Mouse (Mus musculus): Measurements from ENCODE around the gene Sacm1l.

The Sacm1l gene

DNA sequence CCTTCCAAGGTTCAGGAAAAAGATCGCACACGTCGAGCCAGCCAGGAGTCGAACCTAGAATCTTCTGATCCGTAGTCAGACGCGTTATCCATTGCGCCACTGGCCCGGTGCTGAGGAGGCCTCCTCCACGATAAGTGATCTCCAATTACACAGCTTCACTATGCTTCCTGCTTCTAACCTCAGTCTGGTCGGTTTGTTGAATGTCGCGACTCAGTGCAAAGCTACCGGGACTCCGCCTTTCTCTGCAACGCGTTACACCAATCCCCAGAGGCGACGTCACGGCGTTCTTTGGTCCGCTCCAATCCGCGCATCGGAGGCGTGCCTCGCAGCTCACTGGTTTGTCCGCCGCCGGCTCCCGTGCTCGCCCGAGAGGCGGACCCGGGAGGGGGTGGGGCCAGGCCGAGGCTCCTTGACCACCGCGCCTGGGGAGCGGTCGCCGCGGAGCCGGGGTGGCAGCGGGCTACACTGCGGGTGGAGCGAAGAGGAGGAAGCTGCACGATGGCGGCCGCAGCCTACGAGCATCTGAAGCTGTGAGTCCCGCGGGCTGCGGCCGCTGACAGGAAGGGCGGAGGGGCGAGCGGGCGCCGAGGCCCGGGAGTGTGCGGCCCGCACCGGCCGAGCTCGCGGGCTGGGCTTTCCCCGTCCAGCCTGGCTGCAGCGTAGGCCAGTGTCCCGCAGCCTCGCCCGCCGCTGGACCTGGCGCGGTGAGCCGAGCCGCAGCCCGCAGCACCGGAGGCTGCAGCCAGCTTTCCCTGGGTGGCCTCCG lies at the start of gene Sacm1l:
Sacm1l (plus strand) TSS at position 368 of the 766 bp plus-strand sequence.
- peak; percentile 96 for DNase-seq (ENCODE audit: low read depth, low spot score)

DNA sequence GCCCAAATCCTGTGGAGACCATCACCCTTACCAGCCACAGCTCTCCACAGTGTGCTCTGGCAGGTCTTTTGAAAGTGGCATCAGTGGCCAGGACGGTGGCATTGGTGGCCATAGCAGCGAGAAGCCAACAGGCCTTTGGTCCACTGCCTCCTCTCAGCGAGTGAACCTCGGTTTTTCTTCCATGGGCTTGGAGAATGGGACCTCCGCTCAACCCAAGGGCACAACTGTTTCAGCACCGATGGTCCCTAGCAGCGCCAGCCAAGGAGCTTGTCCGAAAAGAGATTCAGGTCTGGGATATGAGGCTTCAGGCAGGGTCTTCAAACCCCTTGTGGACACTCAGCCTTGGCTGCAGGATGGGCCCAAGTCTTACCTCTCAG lies 49.7 kb upstream of the Sacm1l start:
- no peak for DNase-seq (ENCODE audit: low read depth, low spot score)

DNA sequence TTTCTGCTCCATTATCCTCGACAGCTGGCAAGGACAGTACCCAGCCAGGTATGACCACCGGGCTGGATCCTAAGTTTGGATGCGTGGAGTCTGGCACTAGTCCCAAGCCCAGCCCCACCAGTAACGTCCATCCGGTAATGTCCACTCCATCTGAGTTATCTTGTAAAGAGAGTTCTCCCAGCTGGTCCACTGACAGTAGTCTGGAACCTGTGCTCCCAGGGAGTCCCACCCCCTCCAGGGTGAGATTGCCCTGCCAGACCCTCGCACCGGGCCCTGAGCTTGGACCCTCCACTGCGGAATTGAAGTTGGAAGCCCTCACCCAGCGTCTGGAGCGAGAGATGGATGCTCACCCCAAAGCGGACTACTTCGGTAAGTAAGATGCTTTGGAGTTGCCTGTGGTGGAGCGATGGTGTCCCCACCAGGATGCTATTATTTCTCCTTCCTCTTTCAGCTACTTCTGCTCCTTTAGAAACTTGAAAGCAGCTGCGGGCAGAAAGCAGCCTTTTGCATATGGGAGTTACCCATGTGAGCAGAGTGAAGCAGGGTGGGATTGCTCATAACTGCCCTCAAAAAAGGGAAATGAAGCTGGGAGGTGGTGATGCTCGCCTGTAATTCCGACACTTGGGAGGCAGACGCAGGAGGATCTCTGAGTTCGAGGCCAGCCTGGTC lies 49.2 kb upstream of the Sacm1l start:
- no peak for DNase-seq (ENCODE audit: low read depth, low spot score)

DNA sequence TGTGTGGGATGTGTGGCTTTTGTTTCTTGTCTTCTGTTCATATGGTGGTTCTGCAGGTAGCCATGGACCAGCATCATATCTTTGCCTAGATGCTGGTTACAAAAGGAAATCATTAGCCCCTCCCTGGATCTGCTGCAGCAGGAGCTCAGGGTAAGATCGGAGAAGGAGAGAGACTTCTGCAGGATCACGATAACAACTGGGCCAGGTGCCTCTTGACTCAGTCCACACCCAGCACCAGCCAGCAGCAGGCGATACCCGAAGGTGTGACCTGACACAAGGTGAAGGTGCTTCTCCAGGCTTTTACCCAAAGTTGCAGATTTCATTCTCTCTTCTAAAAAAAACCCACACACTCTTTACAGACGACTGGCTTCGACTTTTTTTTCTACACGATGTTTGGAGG lies 48.4 kb upstream of the Sacm1l start:
- DNase-seq (ENCODE audit: low read depth, low spot score), result no peak

DNA sequence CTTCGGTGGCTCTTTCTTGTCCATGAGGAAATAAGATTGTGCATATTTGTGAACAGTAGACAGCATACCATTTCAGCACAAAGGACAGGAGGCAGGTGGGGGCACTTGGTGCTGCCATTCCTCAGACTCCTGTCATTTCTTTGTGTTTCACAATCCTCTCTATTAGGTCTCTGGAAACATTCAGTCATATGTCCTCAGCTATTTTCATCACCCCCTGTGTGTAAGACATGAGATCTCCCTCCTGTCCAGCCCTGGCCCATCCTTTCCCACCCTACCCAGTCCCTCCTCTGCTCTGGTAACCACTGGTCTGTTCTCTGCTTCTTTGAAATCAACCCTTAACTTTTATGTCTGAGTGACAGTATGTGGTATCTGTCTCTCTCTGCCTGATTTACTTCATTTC lies 46.0 kb upstream of the Sacm1l start:
- DNase-seq (ENCODE audit: low read depth, low spot score), result no peak

DNA sequence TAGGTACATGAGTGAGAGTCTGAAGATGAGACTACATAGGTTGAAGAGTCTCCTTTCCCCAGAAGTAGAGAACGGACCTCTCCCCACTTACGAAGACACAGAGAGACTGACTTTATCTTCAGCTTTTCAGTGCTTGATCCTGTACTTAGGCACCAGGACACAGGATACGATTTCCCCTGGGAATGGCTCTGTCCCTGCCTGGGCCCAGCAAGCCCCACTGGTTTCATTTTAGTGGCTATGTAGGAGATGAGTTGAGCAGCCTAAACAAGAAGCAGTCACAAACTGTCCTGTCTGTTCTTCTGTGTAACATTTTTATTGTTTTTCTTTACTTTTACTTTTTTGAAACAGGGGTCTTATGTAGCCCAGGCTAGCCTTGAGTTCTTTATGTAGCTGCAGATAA lies 44.7 kb upstream of the Sacm1l start:
- no peak for DNase-seq (ENCODE audit: low read depth, low spot score)

DNA sequence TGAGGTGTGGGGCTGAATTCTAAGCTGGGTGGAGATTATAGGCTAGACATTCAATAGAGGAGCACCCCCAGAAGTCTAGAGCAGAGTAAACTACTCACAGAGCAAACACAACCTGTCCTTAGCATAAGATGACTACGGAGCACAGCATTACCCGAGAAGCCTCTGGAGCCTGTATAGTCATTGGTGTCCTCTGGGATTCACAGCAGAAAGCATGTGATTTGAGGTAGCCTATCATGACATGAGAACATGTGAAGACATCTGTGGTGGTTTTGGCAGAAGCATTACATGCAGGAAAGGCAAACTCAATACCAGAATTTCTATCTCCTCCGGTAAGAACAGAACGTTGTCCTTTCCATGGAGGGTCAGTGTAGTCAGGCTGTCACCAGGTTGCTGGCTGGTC lies 44.0 kb upstream of the Sacm1l start:
- no peak for DNase-seq (ENCODE audit: low read depth, low spot score)

DNA sequence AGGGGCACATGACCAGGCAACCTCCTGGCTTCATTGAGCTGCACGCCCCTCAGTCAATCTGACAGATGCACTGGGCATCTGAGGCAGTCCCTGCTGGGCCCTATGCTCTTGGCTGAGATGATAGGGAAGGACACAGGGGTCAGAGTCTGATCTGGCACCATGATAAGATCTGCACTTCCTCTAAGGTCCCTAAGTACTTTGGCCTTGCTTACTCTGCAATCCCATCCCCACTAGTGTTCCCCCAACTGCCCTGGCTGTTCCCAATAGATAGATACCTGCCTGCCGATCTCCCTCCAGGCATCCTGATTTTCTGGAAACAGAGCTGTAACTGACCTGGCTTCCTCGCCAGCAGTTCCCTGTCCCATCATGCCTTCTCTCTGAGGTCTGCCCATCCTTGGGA lies 42.9 kb upstream of the Sacm1l start:
- DNase-seq (ENCODE audit: low read depth, low spot score), result no peak

DNA sequence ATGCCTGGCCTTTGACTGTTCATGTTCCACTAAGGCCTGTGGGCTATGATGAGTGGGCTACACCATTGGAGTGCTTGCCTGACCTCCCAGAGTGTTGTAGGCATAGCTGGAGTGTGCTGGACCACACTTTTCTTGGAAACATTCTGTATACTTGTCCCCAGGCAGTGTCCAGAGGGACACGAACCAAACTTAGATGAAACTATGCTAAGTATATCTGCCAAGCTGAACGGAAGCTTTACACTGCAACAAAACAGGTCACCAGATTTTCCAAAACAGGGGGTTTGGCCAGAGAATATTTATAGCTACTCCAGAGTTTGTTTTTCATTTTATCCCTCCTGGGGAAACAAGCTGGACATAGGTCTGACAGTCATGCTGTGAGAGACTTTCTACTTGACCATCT lies 40.5 kb upstream of the Sacm1l start:
- DNase-seq (ENCODE audit: low read depth, low spot score), result no peak

DNA sequence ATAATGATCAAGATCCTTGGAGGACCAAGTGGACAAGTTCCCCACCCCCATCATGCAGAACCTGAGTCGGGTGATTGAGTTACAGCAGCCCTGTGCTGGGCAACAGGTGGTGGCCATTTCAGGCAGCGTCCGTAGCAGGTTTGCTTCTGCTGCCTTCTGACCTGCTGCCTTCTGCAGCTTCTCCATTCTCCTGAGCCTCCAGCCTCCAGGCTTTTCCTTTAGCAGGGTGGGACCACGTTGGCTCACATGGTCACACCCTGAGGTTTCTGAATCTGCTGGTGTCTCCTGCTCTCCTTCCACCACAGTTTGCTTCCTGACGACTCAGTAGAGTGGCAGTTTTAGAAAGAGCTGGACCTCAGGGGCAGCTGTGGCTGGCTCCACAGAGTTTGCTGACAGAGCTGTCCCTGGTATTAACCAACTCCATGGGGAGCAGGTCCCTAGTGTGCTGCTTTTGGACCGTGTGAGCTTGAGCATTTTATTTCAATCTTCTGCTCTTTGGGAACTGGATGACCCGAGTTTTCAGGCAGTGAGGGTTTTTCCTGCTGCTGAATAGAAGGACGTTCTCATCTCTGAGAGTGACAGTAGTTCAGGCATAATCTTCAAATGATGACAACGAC lies 39.7 kb upstream of the Sacm1l start:
- DNase-seq (ENCODE audit: low read depth, low spot score), result no peak

DNA sequence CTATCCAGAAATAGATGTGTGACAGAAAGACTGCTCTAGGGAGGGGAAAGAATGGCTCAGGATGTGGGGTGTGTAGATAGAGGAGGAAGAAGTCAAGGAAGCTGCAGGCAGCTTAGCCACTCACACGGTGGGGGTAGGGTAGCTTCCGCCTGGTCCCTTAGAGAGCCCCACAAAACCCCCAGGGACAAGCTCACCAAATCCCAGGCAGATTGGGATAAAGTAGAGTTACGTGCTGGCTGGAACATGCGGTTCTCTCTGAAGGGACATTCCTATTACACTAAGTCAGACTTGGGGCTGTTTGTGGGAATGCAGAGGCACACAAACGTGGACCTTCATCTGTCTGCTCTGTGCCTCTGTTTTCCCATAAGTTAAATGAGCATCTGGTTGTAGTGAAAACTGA lies 38.6 kb upstream of the Sacm1l start:
- no peak for DNase-seq (ENCODE audit: low read depth, low spot score)

DNA sequence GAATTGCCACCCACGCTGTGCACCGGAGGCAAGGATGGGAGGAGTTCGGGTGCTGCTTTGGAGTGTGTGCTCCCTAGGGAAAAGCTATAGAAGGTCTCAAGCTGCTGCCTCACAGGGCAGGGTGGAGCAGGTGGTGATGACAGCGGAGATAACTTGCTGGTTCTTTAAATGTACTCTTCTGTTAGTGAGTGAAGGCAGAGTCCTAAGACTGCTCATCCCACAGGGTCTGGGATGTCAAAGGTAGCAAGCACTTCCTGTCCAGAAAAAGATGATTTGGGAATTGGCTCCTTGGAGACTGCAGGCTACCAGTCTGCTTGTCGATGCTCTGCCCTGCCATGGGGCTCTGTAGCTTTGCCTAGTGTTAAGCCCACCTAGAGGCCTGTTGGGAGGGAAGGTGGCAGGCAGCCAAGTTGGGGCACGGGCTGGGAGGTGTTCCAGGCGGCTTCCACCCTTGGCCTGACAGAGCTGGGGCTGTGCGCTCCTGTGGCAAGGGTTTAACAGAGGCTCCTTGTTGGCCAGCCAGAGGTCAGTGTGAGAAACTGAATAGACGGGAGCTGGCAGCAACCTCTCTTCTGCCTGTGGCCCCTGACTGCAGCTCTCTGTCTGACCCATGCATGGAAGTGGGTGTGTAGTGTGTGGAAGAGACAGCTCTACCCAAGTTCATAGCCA lies 37.5 kb upstream of the Sacm1l start:
- no peak for DNase-seq (ENCODE audit: low read depth, low spot score)

DNA sequence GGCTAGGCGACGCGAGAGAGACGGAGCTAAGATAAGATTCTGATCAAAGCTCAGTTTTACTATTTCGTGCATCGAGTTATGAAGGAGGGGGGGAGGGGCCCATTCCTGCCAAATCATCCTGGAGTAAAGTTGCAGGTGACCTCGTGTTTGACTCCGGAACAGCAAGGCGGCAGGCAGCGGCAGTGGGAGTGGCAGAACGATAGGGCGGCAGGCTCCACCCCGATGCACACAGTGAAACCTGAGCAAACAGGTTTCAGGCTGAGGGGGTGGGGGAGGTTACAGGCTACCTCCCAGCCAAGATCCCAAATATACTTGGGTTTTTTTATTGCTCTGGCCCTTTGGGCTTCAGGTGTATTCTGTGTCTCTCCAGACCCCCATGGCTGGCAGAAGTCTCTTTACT lies 32.9 kb upstream of the Sacm1l start:
- DNase-seq (ENCODE audit: low read depth, low spot score), result no peak

DNA sequence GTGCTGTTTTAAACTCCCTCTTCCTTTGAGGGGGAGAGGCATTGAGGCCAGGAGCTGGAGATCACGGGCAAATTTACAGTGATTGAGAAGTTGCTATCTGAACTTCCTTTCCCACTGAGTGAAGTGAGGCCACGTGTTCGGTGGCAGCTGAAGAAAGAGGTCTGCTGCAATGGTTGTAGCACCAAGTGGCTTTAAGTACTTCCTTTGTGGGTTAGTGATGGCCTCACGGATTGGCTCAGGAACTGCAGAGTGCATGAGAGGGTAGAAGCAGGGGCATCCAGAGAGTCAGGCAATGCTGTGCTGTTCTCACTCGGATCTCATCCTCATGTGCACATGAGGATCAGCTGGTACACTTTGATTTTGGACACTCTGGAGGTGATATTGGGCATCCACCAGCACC lies 31.7 kb upstream of the Sacm1l start:
- DNase-seq (ENCODE audit: low read depth, low spot score), result no peak

DNA sequence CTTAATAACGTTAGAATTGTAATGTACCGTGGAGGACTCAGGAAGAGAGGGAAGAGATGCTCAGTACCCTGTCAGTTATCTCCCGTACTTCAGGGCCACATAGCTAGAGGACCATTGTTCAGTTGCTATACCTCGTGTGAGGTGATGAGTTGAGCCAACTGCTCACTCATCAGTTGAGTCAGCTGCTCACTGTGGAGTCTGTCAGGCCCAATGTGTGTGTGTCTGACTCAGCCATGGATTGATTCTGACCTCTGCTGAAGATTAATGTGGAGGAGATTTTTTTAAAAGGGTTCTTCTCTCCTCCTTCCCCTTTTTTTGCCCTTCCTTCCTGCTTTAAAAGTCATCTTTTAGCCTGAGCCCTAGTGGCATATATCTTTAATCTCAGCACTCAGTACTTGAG lies 29.1 kb upstream of the Sacm1l start:
- DNase-seq (ENCODE audit: low read depth, low spot score), result no peak

DNA sequence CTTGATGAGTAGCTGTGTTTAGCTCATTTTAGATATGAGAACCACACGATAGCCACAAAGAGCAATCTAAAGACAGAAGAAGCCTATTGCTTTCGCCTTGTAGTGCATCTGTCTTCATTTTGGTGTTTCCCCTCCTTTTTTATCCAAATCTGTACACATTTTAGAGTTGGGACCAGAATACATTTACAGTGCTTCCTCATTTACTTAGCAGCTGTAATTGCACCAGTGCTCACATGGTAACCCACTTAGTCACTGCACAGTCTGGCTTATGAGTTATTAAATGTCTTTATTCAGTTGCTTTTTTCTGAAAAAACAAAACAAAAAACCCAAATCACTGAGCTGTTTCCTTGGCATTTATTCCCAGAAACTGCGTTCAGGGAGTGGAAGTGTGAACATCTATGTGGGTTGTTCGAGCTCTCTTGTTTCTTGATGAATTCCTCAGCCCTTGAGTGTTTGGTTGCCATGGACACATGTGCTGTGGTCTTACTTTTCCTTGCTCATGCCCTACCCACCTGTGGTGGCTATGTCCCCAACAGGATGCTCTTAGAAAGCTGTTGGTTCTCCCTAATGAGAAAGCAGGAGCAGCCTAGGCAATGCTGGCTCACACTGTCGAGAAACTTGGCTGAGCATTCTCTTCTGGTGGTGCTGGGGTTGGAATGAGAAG lies 26.3 kb upstream of the Sacm1l start:
- no peak for DNase-seq (ENCODE audit: low read depth, low spot score)

DNA sequence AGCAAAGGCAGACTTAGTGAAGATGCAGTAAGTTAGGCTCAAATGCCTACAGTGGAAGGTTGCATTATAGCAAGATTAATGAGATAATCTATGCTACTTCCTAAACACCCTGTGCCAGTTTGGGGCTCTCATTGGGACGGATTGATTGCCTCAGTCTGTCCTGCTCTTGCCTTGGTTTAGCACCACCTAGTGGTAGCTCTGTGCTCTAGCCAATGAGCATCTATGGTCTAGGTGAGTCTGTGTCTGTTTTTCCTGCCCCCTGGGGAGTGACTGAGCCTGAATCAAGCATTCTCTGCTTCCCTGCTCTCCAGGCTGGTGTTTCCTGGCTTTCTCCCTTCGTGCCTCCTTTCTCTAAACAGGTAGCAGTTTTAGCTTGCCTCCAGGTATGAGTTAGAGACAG lies 25.2 kb upstream of the Sacm1l start:
- no peak for DNase-seq (ENCODE audit: low read depth, low spot score)

DNA sequence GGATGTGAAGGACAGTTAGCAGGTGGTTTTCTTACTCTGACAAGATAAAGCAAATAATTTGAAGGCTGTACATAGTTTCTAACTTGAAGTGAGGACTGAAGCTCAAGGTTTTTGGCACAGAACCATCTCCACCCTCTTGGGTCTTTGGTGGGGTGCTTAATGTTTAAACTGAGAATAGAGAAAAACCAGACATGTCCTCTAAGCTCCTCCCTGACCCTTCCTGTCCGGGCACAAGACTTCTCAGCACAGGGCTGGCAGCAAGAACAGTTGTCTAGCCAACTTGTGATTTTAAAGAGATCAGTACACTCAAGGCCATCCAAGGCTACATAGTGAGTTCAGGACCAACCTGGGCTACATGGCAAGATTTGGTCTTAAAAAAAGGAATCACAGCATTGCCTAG lies 24.0 kb upstream of the Sacm1l start:
- no peak for DNase-seq (ENCODE audit: low read depth, low spot score)

DNA sequence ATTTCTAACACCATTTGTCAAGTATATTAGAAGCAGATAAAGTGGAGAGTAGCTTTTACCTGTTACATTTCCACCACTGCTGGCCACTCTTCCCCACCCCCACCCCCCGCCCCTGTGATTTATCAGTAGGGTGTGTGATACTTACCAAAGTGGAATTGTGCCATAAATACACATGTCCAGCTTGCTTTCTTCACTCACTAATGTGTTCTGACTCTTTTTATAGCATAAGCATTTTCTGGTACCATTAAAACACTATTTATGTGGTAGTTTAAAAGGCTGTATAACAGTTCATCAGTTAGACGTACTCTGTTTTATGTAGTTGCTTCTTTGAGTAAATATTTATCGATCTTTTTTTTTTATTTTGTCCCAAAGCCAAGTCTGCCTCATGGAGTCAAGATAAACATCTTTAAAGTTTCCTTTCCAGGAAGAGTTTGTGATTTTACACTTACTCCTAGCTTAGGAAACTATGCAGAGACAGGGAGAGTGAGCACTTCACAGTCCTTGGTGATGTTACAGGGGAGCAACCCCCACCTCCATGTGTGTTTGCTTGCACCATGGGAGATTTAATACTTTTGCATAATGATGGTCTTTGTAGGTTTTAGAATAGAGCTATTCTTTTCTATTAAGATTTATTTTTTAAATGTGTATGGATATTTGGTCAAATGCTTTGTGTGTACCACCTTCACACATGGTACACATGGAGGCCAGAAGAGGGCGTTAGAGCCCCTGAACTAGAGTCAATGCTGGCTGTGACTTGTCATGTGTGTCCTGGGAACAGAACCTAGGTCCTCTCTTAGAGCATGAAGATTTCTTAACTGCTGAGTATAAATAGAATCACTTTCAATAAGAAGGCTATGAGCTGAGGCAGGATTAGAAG lies 23.1 kb upstream of the Sacm1l start:
- DNase-seq (ENCODE audit: low read depth, low spot score), result no peak

DNA sequence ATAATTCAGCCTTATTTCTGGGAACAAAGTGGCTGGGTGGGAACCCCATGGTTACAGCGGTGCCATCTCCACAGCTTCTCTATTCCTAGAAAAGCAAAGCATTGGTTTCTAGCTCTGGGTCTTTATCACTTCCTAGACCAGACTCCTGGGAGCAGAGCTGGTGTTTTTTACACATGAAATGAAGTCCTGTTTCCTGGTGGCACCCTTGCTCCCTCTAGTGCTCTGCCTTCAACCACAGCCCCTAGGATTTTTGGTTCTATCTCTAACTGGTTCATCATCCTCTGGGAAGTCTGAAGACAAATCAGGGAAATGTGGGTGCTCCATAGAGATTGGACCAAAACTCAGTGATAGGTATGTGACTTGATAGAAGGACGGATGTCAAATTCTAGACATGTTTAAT lies 22.2 kb upstream of the Sacm1l start:
- DNase-seq (ENCODE audit: low read depth, low spot score), result no peak

DNA sequence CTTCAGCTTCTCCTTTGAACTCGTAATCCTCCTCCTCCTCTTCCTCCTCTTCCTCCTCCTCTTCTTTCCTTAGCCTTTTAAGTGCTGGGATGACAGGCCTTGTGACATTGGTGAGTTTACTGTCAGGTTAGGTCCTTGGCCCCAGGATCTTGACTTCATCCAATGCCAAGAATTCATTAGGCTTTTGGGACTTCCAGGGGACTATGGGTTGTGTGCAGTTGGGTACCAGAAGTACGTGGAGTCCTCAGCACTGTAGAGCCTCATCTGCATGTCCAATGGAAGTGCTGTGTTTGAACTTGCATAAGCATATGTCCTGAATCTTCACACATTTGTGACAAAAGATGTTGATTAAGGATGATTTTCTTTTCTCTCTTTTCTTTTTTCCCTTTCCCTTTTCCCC lies 20.6 kb upstream of the Sacm1l start:
- no peak for DNase-seq (ENCODE audit: low read depth, low spot score)

Measured in WW6 (cell line).